Mouse (Mus musculus): ENCODE data around the gene Obscn. TPM values are rescaled to one million over a fixed set of nuclear protein-coding genes. Genes with fewer than 3 reads are reported as not detected.

Gene Obscn
- total RNA-seq, 2 experiments from 2014 or later: 753 to 782 TPM

GRCm38 (mm10) chr11:59058025-59058424 is 78.2 kb downstream of the Obscn start:
- DNase-seq: no peak

- peak; percentile 69 to 76 for DNase-seq
Measured at GRCm38 (mm10) chr11:59051031-59051430, 85.2 kb downstream of the Obscn start.

GRCm38 (mm10) chr11:59044703-59045330 is 91.4 kb downstream of the Obscn start:
- peak; percentile 63 to 64 for DNase-seq

GRCm38 (mm10) chr11:59029003-59029402 is 107.2 kb downstream of the Obscn start:
- DNase-seq: no peak

- no peak for DNase-seq
Measured at GRCm38 (mm10) chr11:59026411-59026810, 109.8 kb downstream of the Obscn start.

GRCm38 (mm10) chr11:59015052-59015451 is 121.2 kb downstream of the Obscn start:
- DNase-seq: peak in 1 of 2 experiments; percentile 33

- DNase-seq: peak; percentile 73 to 76
Measured at GRCm38 (mm10) chr11:59002327-59003079, 133.7 kb downstream of the Obscn start.

GRCm38 (mm10) chr11:59000635-59001034 is 135.6 kb downstream of the Obscn start:
- peak in 1 of 2 experiments; percentile 19 for DNase-seq

GRCm38 (mm10) chr11:58999830-59000229 is 136.4 kb downstream of the Obscn start:
- DNase-seq: no peak

- peak; percentile 74 to 91 for DNase-seq
Measured at GRCm38 (mm10) chr11:58999158-58999557, 137.0 kb downstream of the Obscn start.

GRCm38 (mm10) chr11:58997541-58997940 is 138.7 kb downstream of the Obscn start:
- no peak for DNase-seq

GRCm38 (mm10) chr11:58995807-58996370 is 140.3 kb downstream of the Obscn start:
- DNase-seq: no peak

- no peak for DNase-seq
Measured at GRCm38 (mm10) chr11:58995061-58995806, 141.0 kb downstream of the Obscn start.

- no peak for DNase-seq
Measured at GRCm38 (mm10) chr11:58994337-58994826, 141.8 kb downstream of the Obscn start.

GRCm38 (mm10) chr11:58993091-58993670 is 143.0 kb downstream of the Obscn start:
- no peak for DNase-seq

- no peak for DNase-seq
Measured at GRCm38 (mm10) chr11:58991911-58992310, 144.3 kb downstream of the Obscn start.

- DNase-seq: peak; percentile 64 to 73
Measured at GRCm38 (mm10) chr11:58990794-58991193, 145.4 kb downstream of the Obscn start.

- DNase-seq: no peak
Measured at GRCm38 (mm10) chr11:58990141-58990540, 146.1 kb downstream of the Obscn start.

GRCm38 (mm10) chr11:58989166-58989565 is 147.0 kb downstream of the Obscn start:
- DNase-seq: no peak

GRCm38 (mm10) chr11:58985299-58985917 is 150.8 kb downstream of the Obscn start:
- DNase-seq: no peak

GRCm38 (mm10) chr11:58984657-58985056 is 151.5 kb downstream of the Obscn start:
- no peak for DNase-seq

Data from heart, adult 18-20 months (tissue).